Mouse (Mus musculus): ENCODE results near the gene Med12l.

Gene Med12l

GRCm38 (mm10) chr3:59248031-59248430 lies 242.4 kb downstream of the Med12l start:
- DNase-seq (ENCODE audit: low spot score) = no peak

- DNase-seq (ENCODE audit: low spot score) = no peak
Observed at GRCm38 (mm10) chr3:59250454-59250853, 244.8 kb downstream of the Med12l start.

- DNase-seq (ENCODE audit: low spot score) = no peak
Observed at GRCm38 (mm10) chr3:59257740-59258664, 252.4 kb downstream of the Med12l start.

GRCm38 (mm10) chr3:59260745-59261144 lies 255.1 kb downstream of the Med12l start:
- peak; percentile 59 for DNase-seq (ENCODE audit: low spot score)

- DNase-seq (ENCODE audit: low spot score) = no peak
Observed at GRCm38 (mm10) chr3:59261709-59262472, 256.3 kb downstream of the Med12l start.

GRCm38 (mm10) chr3:59262704-59263103 lies 257.1 kb downstream of the Med12l start, which contains the start of gene P2ry12:
P2ry12 (minus strand) TSS chr3:59262871.
- DNase-seq (ENCODE audit: low spot score) = no peak

GRCm38 (mm10) chr3:59263417-59263816 lies 257.8 kb downstream of the Med12l start:
- no peak for DNase-seq (ENCODE audit: low spot score)

GRCm38 (mm10) chr3:59263988-59264387 lies 258.4 kb downstream of the Med12l start:
- DNase-seq (ENCODE audit: low spot score) = no peak

GRCm38 (mm10) chr3:59270811-59271210 lies 265.2 kb downstream of the Med12l start:
- DNase-seq (ENCODE audit: low spot score) = no peak

- no peak for DNase-seq (ENCODE audit: low spot score)
Observed at GRCm38 (mm10) chr3:59277502-59278253, 272.1 kb downstream of the Med12l start.

- no peak for DNase-seq (ENCODE audit: low spot score)
Observed at GRCm38 (mm10) chr3:59278254-59278533, 272.6 kb downstream of the Med12l start.

GRCm38 (mm10) chr3:59278620-59279019 lies 273.0 kb downstream of the Med12l start:
- DNase-seq (ENCODE audit: low spot score) = no peak

- DNase-seq (ENCODE audit: low spot score) = no peak
Observed at GRCm38 (mm10) chr3:59290551-59290950, 284.9 kb downstream of the Med12l start.

- no peak for DNase-seq (ENCODE audit: low spot score)
Observed at GRCm38 (mm10) chr3:59293437-59294199, 288.0 kb downstream of the Med12l start.

- no peak for DNase-seq (ENCODE audit: low spot score)
Observed at GRCm38 (mm10) chr3:59295699-59296562, 290.3 kb downstream of the Med12l start.

- no peak for DNase-seq (ENCODE audit: low spot score)
Observed at GRCm38 (mm10) chr3:59296563-59297130, 291.0 kb downstream of the Med12l start.

- DNase-seq (ENCODE audit: low spot score) = no peak
Observed at GRCm38 (mm10) chr3:59297653-59298052, 292.0 kb downstream of the Med12l start.

GRCm38 (mm10) chr3:59304944-59305343 lies 299.3 kb downstream of the Med12l start:
- no peak for DNase-seq (ENCODE audit: low spot score)

GRCm38 (mm10) chr3:59305518-59305917 lies 299.9 kb downstream of the Med12l start:
- DNase-seq (ENCODE audit: low spot score) = peak; percentile 12

GRCm38 (mm10) chr3:59312610-59313009 lies 307.0 kb downstream of the Med12l start:
- DNase-seq (ENCODE audit: low spot score) = peak; percentile 34

Measured in lung, postnatal 25 days (tissue).